In the genomic region with DNA sequence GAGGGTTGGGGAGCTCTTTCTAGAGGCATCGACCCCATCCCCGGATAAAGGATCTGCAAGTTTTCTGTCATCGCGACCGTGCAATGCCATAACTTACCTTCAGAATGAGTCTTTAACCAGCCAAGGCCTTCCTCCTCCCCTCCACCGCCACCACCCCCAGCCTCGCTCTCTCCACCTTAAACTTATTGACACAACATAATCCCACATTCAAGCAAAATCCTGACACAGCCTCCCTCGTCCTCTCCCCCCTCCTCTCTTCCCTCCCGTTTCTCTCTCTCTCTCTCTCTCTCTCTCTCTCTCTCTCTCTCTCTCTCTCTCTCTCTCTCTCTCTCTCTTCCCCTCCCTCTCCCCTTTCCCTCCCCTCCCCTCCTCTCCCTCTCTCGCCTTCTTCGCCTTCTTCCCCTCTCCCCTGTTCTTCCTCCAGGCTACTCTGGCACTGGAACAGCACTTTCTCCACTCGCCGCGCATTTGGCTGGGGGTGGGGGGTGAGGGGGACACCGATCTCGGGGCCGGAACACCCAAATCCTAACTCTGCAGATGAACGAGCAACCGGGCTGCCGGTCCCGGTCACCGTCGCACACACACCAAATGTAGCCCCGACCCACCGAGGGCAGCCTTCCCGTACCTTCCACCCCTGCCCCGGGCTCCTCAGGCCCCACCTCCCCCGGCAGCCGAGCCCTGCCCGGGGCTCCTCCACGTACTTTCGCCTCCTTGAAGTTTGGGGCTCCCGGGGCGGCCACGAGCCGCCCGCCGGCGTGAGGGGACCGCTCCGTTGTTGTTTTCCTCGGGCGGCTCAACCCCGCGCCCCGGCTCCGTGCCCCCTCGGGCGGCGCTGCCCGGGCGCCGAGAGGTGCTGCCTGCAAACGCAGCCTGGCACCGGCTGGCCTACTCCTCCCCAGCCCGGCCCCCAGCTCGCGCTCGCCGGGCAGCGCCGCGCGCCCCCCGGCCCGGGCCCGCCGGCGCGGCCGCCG, we compare ENCODE assay signal across 8 mouse cellular contexts. TPM values are rescaled to one million over a fixed set of nuclear protein-coding genes. Genes with fewer than 3 reads are reported as not detected.
A peak's percentile ranks its signal among the peaks of the same experiment; 100 is the strongest.
DNase-seq lines count a peak whose midpoint lies in the region; ATAC-seq lines count a peak whose summit lies in the region.

No protein-coding gene starts in this region.

- H3K9ac ChIP-seq in hindbrain, embryonic 15.5 days, result peak overlapping the region; percentile 85

- ATAC-seq in hindbrain, embryonic 15.5 days (ENCODE audit: low FRiP score, low read depth), result peak; percentile 65
- ATAC-seq in megakaryocyte progenitor cell, adult 5-6 weeks (replicated peaks; ENCODE audit: poor library complexity), result peak; percentile 7

- no peaks in the 10 kb centered on the region for H3K27me3 ChIP-seq in hindbrain, embryonic 15.5 days

- H3K36me3 ChIP-seq in hindbrain, embryonic 15.5 days, result no peaks in the 10 kb centered on the region

- no peaks in the 10 kb centered on the region for H3K9me3 ChIP-seq in hindbrain, embryonic 15.5 days

- under 1% methylated on average over 61 of the region's 72 CpGs for WGBS in hindbrain, embryonic 15.5 days

- peak; percentile 42 for DNase-seq in T-cell, adult 2 months (ENCODE audit: low spot score)
- peak; percentile 58 for DNase-seq in cerebellum, adult 9-11 months
- DNase-seq in frontal cortex, postnatal 36 days (ENCODE audit: low spot score in 2 of 2), result peak; percentile 28 to 31
- DNase-seq in left cerebral cortex, postnatal 25 days (ENCODE audit: low spot score in 2 of 2), result peak; percentile 15 to 39
- DNase-seq in right cerebral cortex, postnatal 14 days, result peak; percentile 18
- peak; percentile 58 to 63 for DNase-seq in urinary bladder, postnatal 4 days (ENCODE audit: low spot score in 2 of 2)

- H3K4me3 ChIP-seq in hindbrain, embryonic 15.5 days, result peak overlapping the region; percentile 89

- H3K27ac ChIP-seq in hindbrain, embryonic 15.5 days (replicated peaks), result peak overlapping the region; percentile 93

- H3K4me1 ChIP-seq in hindbrain, embryonic 15.5 days (replicated peaks), result peaks cover 14% of the 10 kb centered on the region

- H3K4me2 ChIP-seq in hindbrain, embryonic 15.5 days, result peak overlapping the region; percentile 95

- intact Hi-C loops in left cerebral cortex, postnatal 25 days (cut with DNase I), result loop anchor here (1.0 kb wide), 1 partner anchor 98 kb away; no protein-coding TSS in a partner anchor

RNA-seq across cellular contexts. Expression of gene Bbx, which starts 0.9 kb away (rescaled TPM):
- polyA plus RNA-seq in hindbrain, embryonic 15.5 days (2015; fragmentation: Nextera tagmentation; extraction: Ambion mirVana), result 20.4 and 21.9 TPM in 2 replicates
- 10 to 100 TPM; 17.1 to 20.0 TPM for total RNA-seq in left cerebral cortex, postnatal 25 days (2021)
- 22.9 and 27.6 TPM in 2 replicates for total RNA-seq in megakaryocyte progenitor cell, adult 5-6 weeks (2015)
- 20.9 and 33.1 TPM in 2 replicates for total RNA-seq in megakaryocyte progenitor cell, adult 5-6 weeks (2017)

Comparison
In these comparisons a context has a peak if more than half of its experiments do, and no peak if none do; other contexts are left out.
1. Peak in every context shown above with its lines: DNase-seq, ATAC-seq, H3K4me3 ChIP-seq and H3K27ac ChIP-seq.